Mouse (Mus musculus) heart, adult 2 months (tissue): ENCODE data around the gene Pnkd.

Experiments
- CTCF ChIP-seq: fragments of 200-600 bp; IDR thresholded peaks from 2 replicates; pipeline ENCODE4 v1.8.1; 2022; ENCODE audit warnings: antibody characterized with exemption, mild to moderate bottlenecking, moderate library complexity
- EP300 ChIP-seq: fragments of 200-500 bp; IDR thresholded peaks from 2 replicates; pipeline ENCODE4 v1.6.1; 2011; ENCODE audit warnings: low read depth, low read length, control low read depth; ENCODE audit not compliant: insufficient read depth
- POLR2A ChIP-seq: fragments of 200-500 bp; IDR thresholded peaks from 2 replicates; pipeline ENCODE4 v1.6.1; 2011; ENCODE audit warnings: mild to moderate bottlenecking, low read depth, low read length, control low read depth; ENCODE audit not compliant: insufficient read depth

GRCm38 (mm10) chr1:74394311-74394710 lies 109.6 kb downstream of the Pnkd start:
- TF ChIP-seq POLR2A: no peak
- TF ChIP-seq CTCF: no peak
- no peak for TF ChIP-seq EP300
